Mouse (Mus musculus): ENCODE data around the gene Wdr78. TPM values are rescaled to one million over a fixed set of nuclear protein-coding genes. Genes with fewer than 3 reads are reported as not detected.

Gene Wdr78
- 0.52 and 0.61 TPM in 2 replicates for polyA plus RNA-seq (2015; fragmentation: Nextera tagmentation; extraction: Ambion mirVana)

DNA sequence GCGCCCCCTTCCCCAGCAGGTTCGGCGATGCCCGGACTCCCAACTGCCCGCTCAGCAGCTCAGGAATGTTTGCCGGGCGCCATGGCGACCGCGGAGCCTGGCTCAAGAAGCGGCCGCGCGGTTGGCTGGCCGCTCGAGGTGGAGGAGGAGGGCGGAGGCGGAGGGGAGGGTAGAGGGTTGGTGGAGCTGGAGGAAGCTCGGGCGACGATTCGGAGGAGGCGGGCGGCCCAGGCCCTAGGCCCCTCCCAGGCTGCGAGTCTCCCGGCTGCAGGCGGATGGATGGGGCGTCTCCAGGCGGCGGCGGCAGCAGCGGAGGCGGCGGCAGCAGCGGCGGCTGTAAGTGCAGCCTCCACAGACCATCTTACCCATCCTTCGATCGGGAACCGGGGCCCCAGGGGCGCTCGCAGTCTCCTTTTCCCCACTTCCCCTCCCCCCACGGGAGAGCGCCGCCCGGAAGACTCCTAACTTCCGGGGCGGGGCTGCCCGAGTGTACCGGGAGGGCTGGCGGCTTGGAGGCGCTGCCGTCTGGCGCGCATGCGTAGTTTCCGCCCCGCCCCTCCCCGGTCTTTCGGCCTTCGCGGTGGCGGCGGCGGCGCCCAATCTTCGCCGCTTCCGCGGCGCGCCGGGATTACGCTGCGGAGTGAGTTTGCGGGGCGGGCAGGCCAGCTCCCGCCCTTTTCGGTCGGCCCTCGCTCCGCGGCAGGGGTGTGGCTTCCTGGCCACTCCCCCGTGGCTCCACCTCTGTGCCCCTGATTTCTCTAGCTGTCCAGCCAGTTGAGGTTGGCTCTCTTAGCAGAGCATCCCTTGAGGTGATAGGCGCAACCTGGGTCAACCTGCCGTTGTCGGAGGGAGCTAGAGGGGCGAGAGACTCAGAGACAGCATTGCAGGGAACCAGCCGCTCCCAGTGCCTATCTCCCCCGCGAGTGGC, at the start of gene Wdr78, which contains the start of gene Mier1:
Gene Wdr78, minus strand, starts transcription at position 372 of the 928 bp plus-strand sequence.
Gene Mier1, plus strand, starts transcription at position 207 of the 928 bp plus-strand sequence.
- WGBS (ENCODE audit: insufficient replicate concordance), result under 1% methylated on average over 79 of the region's 90 CpGs
- Histone ChIP-seq H3K4me2 (peak within 1 kb of the TSS; percentile 89), H3K9ac (peak within 1 kb of the TSS; percentile 91), H3K36me3 (peaks cover 5% of the 10 kb centered on the region; the same call in 1 of the 2 replicates), H3K4me1 (replicated peaks) (peaks cover 33% of the 10 kb centered on the region), H3K27ac (peak within 1 kb of the TSS; percentile 98), H3K9me3 (replicated peaks) (no peaks in the 10 kb centered on the region), H3K4me3 (replicated peaks) (peak within 1 kb of the TSS; percentile 93), H3K27me3 (no peaks in the 10 kb centered on the region)
- DNase-seq, result peak; percentile 93
- ATAC-seq (ENCODE audit: low read depth), result peak; percentile 98

- DNase-seq (no peak), ATAC-seq (ENCODE audit: low read depth) (no peak)
- Histone ChIP-seq H3K4me2 (no peak overlapping the region), H3K36me3 (peaks cover 80% of the 10 kb centered on the region), H3K27ac (no peak overlapping the region), H3K9ac (no peak overlapping the region), H3K27me3 (no peaks in the 10 kb centered on the region), H3K4me3 (replicated peaks) (no peak overlapping the region), H3K4me1 (replicated peaks) (no peaks in the 10 kb centered on the region), H3K9me3 (replicated peaks) (no peaks in the 10 kb centered on the region)
- 87% methylated on average over 4 of the region's 4 CpGs for WGBS (ENCODE audit: insufficient replicate concordance)
Observed at GRCm38 (mm10) chr4:103158781-103159180, 44.4 kb upstream of the Wdr78 start.

- no peak overlapping the region for H3K9ac ChIP-seq
- H3K4me2 ChIP-seq, result no peak overlapping the region
- H3K36me3 ChIP-seq, result peaks cover 89% of the 10 kb centered on the region
- ATAC-seq (ENCODE audit: low read depth) (no peak), DNase-seq (no peak)
- H3K4me3 ChIP-seq (replicated peaks), result no peak overlapping the region
- H3K9me3 ChIP-seq (replicated peaks), result no peaks in the 10 kb centered on the region
- H3K27ac ChIP-seq, result no peak overlapping the region
- 93% methylated on average over 5 of the region's 5 CpGs for WGBS (ENCODE audit: insufficient replicate concordance)
- H3K27me3 ChIP-seq, result no peaks in the 10 kb centered on the region
- H3K4me1 ChIP-seq (replicated peaks), result no peaks in the 10 kb centered on the region
Observed at GRCm38 (mm10) chr4:103151946-103152345, 37.6 kb upstream of the Wdr78 start.

GRCm38 (mm10) chr4:103146339-103146738, 32.0 kb upstream of the Wdr78 start:
- no peak overlapping the region for H3K9ac ChIP-seq
- H3K27me3 ChIP-seq, result no peaks in the 10 kb centered on the region
- 48% methylated on average over 5 of the region's 5 CpGs for WGBS (ENCODE audit: insufficient replicate concordance)
- H3K4me1 ChIP-seq (replicated peaks), result no peaks in the 10 kb centered on the region
- ATAC-seq (ENCODE audit: low read depth), result no peak
- peak; percentile 42 for DNase-seq
- no peaks in the 10 kb centered on the region for H3K9me3 ChIP-seq (replicated peaks)
- no peak overlapping the region for H3K27ac ChIP-seq
- H3K4me2 ChIP-seq, result no peak overlapping the region
- no peak overlapping the region for H3K4me3 ChIP-seq (replicated peaks)
- peaks cover 82% of the 10 kb centered on the region for H3K36me3 ChIP-seq

DNA sequence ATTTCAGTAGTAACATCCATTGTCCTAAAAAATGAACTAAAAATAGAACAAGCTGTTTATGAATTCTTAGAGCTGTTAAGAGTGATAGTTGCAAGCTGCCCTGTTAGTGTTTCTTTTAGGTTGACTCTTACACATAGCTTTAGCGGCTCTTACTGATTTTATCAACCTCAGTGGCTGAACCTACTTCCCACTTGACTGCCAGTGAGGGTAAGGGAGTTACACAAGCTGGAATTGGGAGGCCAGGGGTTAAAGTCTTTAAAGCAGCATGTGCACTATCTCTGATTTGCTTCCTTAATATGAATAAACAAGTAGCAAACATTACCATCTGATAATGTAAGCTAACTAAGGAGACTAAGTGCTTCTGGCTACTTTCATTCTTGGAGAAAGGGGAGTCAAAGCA, 22.6 kb upstream of the Wdr78 start:
- no peak overlapping the region for H3K4me3 ChIP-seq (replicated peaks)
- no peaks in the 10 kb centered on the region for H3K9me3 ChIP-seq (replicated peaks)
- H3K27me3 ChIP-seq, result no peaks in the 10 kb centered on the region
- no peak for DNase-seq
- H3K4me1 ChIP-seq (replicated peaks), result no peaks in the 10 kb centered on the region
- H3K27ac ChIP-seq, result no peak overlapping the region
- no peak for ATAC-seq (ENCODE audit: low read depth)
- WGBS (ENCODE audit: insufficient replicate concordance), result 13% methylated on average over 1 of the region's 1 CpGs
- no peak overlapping the region for H3K9ac ChIP-seq
- peaks cover 60% of the 10 kb centered on the region for H3K36me3 ChIP-seq
- H3K4me2 ChIP-seq, result no peak overlapping the region

- Histone ChIP-seq H3K36me3 (peaks cover 11% of the 10 kb centered on the region), H3K9me3 (replicated peaks) (no peaks in the 10 kb centered on the region), H3K4me1 (replicated peaks) (peaks cover 31% of the 10 kb centered on the region), H3K27ac (no peak overlapping the region), H3K27me3 (no peaks in the 10 kb centered on the region), H3K9ac (no peak overlapping the region), H3K4me3 (replicated peaks) (no peak overlapping the region), H3K4me2 (no peak overlapping the region)
- DNase-seq (no peak), ATAC-seq (ENCODE audit: low read depth) (no peak)
- 78% methylated on average over 4 of the region's 4 CpGs for WGBS (ENCODE audit: insufficient replicate concordance)
Observed at GRCm38 (mm10) chr4:103126533-103126932, 12.2 kb upstream of the Wdr78 start.

DNA sequence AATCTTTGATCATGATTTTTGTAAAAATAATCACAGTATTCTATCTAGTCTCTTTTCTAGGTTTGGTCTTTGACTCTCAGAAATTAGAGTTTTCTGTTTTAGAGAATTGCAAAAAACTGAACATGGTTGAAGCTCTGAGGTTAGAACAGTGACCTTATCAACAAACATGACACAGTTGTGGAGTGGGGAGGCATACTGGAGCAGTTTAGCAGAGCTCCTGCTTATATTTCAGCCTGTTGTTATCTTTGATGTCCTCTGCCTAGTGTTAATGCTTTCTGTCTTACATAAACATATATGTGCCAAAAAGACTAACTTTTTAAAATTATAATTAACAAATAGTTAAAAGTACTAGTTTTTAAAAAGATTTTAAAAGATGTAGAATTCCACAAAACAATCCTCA, 9.3 kb upstream of the Wdr78 start:
- Histone ChIP-seq H3K36me3 (no peaks in the 10 kb centered on the region), H3K4me3 (replicated peaks) (no peak overlapping the region), H3K9ac (no peak overlapping the region), H3K9me3 (replicated peaks) (no peaks in the 10 kb centered on the region), H3K27me3 (no peaks in the 10 kb centered on the region), H3K4me2 (no peak overlapping the region), H3K27ac (no peak overlapping the region), H3K4me1 (replicated peaks) (peaks cover 45% of the 10 kb centered on the region)
- ATAC-seq (ENCODE audit: low read depth) (no peak), DNase-seq (no peak)

GRCm38 (mm10) chr4:103123086-103123485, 8.7 kb upstream of the Wdr78 start:
- no peak for ATAC-seq (ENCODE audit: low read depth)
- Histone ChIP-seq H3K4me3 (replicated peaks) (0 out of 2 replicates have a peak overlapping the region, but pooled peaks have one; percentile 14), H3K4me1 (replicated peaks) (peaks cover 48% of the 10 kb centered on the region), H3K9me3 (replicated peaks) (no peaks in the 10 kb centered on the region), H3K27ac (peak overlapping the region; percentile 56), H3K36me3 (no peaks in the 10 kb centered on the region), H3K9ac (peak overlapping the region; percentile 40; the same call in 1 of the 2 replicates), H3K4me2 (peak overlapping the region; percentile 36), H3K27me3 (no peaks in the 10 kb centered on the region)
- no peak for DNase-seq
- 27% methylated on average over 2 of the region's 2 CpGs for WGBS (ENCODE audit: insufficient replicate concordance)

DNA sequence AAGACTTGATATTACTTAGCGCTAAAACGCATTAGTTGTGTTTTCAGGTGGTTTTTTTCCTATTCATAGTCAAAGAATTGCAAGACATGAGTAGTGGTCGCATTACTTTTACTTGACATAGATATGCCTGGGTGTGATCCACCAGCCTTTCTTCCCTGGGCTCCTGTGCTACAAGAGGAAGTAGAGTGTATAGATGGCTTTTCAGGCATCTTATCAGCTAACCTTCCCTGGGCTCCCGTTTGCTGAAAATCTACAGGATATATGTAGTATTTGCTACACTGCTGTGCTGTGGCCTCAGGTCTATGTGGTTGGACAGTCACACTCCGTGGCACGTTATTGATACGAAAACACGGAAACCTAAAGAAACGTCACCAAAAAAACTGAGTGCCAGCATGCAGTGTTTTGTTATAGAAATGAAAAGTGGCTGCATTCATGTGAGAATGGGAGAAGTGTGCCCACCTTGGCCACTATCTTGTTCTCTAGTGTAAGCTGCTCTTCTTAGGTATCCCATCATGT, 6.6 kb upstream of the Wdr78 start:
- peak overlapping the region; percentile 77 for H3K4me2 ChIP-seq
- DNase-seq (no peak), ATAC-seq (ENCODE audit: low read depth) (peak; percentile 22; the same call in 1 of the 2 replicates)
- H3K9me3 ChIP-seq (replicated peaks), result no peaks in the 10 kb centered on the region
- peaks cover 5% of the 10 kb centered on the region; the same call in 1 of the 2 replicates for H3K36me3 ChIP-seq
- no peaks in the 10 kb centered on the region for H3K27me3 ChIP-seq
- peaks cover 44% of the 10 kb centered on the region for H3K4me1 ChIP-seq (replicated peaks)
- peak overlapping the region; percentile 99 for H3K27ac ChIP-seq
- peak overlapping the region; percentile 100 for H3K9ac ChIP-seq
- peak overlapping the region; percentile 98 for H3K4me3 ChIP-seq (replicated peaks)
- WGBS (ENCODE audit: insufficient replicate concordance), result 43% methylated on average over 9 of the region's 9 CpGs

DNA sequence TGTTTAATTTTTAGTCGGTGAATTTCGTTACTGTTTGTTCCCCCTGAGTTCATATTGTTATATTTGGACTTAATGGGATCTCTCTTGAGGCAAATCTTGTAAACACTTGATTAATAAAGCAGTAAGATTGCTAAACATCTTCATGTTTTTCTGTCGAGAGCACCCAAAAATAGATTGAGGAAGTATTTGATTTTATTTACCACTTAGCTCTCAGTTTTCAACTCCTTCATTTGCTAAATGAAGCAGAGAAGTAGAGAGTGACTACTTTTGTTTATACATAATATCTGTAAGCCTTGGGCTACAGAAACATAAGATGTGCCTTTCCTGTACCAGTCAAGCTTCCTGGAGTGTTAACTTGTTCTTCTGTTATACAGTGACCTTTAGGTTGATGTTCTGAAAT, 6.0 kb upstream of the Wdr78 start:
- Histone ChIP-seq H3K36me3 (peaks cover 5% of the 10 kb centered on the region; the same call in 1 of the 2 replicates), H3K27me3 (no peaks in the 10 kb centered on the region), H3K4me2 (peak overlapping the region; percentile 77), H3K4me3 (replicated peaks) (peak overlapping the region; percentile 98), H3K4me1 (replicated peaks) (peaks cover 48% of the 10 kb centered on the region), H3K9me3 (replicated peaks) (no peaks in the 10 kb centered on the region), H3K27ac (peak overlapping the region; percentile 99), H3K9ac (peak overlapping the region; percentile 100)
- 9% methylated on average over 3 of the region's 3 CpGs for WGBS (ENCODE audit: insufficient replicate concordance)
- ATAC-seq (ENCODE audit: low read depth) (no peak), DNase-seq (no peak)

DNA sequence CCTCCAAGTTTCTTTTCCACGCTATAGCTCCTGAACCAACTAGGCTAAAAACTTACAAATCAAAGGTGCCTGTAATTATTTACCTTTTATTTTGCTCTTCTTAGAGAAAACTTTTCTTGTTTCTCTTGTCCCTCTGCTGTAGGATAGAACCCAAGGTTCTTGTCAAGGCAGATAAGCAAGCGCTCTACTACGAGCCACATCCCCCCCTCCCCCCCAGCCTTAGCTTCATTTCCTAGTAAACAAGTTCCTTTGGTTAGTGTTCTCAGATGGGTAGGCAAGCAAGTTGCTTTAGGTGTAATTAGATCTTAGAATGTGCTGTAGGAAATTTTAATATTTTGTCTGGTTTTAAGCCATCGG, 5.7 kb upstream of the Wdr78 start:
- peaks cover 50% of the 10 kb centered on the region for H3K4me1 ChIP-seq (replicated peaks)
- DNase-seq (no peak), ATAC-seq (ENCODE audit: low read depth) (peak; percentile 72)
- H3K27ac ChIP-seq, result peak overlapping the region; percentile 99
- peak overlapping the region; percentile 98 for H3K4me3 ChIP-seq (replicated peaks)
- H3K9me3 ChIP-seq (replicated peaks), result no peaks in the 10 kb centered on the region
- H3K27me3 ChIP-seq, result no peaks in the 10 kb centered on the region
- peaks cover 5% of the 10 kb centered on the region; the same call in 1 of the 2 replicates for H3K36me3 ChIP-seq
- peak overlapping the region; percentile 77 for H3K4me2 ChIP-seq
- WGBS (ENCODE audit: insufficient replicate concordance), result 6% methylated on average over 4 of the region's 4 CpGs
- H3K9ac ChIP-seq, result peak overlapping the region; percentile 100
